In the genomic region with DNA sequence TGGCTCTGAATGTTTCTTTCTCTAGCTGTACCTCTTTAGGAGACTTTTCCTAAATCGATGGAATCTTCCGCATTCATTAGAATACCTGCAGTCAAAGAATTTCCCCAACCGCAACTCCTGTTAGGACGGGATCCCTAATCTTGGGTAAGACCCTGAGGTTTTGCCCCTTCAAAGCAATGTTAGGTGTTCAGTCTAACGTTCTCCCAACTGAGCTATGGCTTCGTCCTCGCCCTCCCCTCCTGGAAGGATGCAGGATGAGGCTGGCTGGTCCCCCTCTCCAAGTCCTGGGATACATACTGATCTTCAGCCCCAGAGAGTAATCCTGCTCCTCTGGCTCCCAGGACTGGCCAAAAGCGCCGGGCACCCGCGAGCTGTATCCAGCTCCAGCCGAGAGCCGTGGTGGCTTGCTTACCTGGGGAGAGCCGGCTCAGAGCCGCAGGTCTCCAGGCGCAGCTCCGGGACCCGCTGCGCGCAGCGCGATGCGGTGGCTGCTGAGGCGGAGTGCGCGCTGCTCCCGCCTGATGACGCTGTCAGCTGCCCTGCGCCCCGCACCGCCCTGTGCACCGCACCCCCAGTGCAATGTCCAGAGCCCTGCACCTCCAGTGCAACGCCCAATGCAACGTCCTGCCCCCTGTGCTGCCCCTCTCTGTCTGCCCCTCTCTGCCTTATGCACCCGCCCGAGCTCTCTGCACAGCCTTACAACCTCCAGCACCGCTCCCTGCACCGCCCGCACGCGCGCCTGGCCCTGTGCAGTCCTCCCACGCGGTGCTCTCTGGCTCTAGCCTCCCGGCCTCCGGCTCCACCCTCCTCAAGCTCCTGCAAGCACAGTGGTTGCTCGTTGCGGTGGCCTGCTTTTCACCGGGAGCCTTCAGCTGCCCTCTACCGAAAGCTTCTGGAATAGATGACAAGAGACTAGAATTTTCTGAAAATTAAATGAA, we compare ENCODE assay signal across 8 mouse cellular contexts. TPM values are rescaled to one million over a fixed set of nuclear protein-coding genes. Genes with fewer than 3 reads are reported as not detected.
DNase-seq lines count a peak whose midpoint lies in the region; ATAC-seq and TF ChIP-seq lines count a peak whose summit lies in the region.

No protein-coding gene starts in this region.

- H3K4me1 ChIP-seq in forebrain, embryonic 13.5 days, result peaks cover 8% of the 10 kb centered on the region
- H3K4me1 ChIP-seq in liver, embryonic 15.5 days (replicated peaks), result peaks cover 5% of the 10 kb centered on the region
- H3K4me1 ChIP-seq in neural tube, embryonic 12.5 days, result peaks cover 10% of the 10 kb centered on the region
- H3K4me1 ChIP-seq in stomach, postnatal 0 days (replicated peaks; ENCODE audit: control insufficient read depth, insufficient read depth), result 0 out of 2 replicates have a peak, but pooled peaks cover 4% of the 10 kb centered on the region

- intact Hi-C loops in heart, postnatal 10 days (cut with DNase I), result loop anchor here (1.0 kb wide), 1 partner anchor 255 kb away; no protein-coding TSS in a partner anchor

- 2% methylated on average over 50 of the region's 50 CpGs for WGBS in forebrain, embryonic 13.5 days
- 3% methylated on average over 50 of the region's 50 CpGs for WGBS in liver, embryonic 15.5 days (ENCODE audit: insufficient replicate concordance)
- WGBS in neural tube, embryonic 12.5 days, result 2% methylated on average over 50 of the region's 50 CpGs
- 4% methylated on average over 41 of the region's 50 CpGs for WGBS in stomach, postnatal 0 days

- peak; percentile 71 for DNase-seq in B cell, adult 2 months
- DNase-seq in brain, embryonic 18.5 days (ENCODE audit: low read depth, low spot score), result peak; percentile 77
- peak; percentile 81 to 84 for DNase-seq in heart, postnatal 10 days
- DNase-seq in kidney, postnatal 4 days, result peak; percentile 79 to 87
- DNase-seq in stomach, postnatal 0 days (ENCODE audit: low spot score), result peak; percentile 84

- peak overlapping the region; percentile 96 for H3K4me2 ChIP-seq in forebrain, embryonic 13.5 days
- H3K4me2 ChIP-seq in liver, embryonic 15.5 days, result peak overlapping the region; percentile 60
- H3K4me2 ChIP-seq in neural tube, embryonic 12.5 days (replicated peaks), result peak overlapping the region; percentile 80
- peak overlapping the region; percentile 68 for H3K4me2 ChIP-seq in stomach, postnatal 0 days (replicated peaks; ENCODE audit: low read depth)

- TF ChIP-seq EP300 in stomach, postnatal 0 days (optimal IDR thresholded peaks at IDR 0.05), result no peak

- TF ChIP-seq CTCF in stomach, postnatal 0 days (IDR thresholded peaks at IDR 0.05; ENCODE audit: low read depth), result peak; percentile 87

- H3K4me3 ChIP-seq in forebrain, embryonic 13.5 days, result peak overlapping the region; percentile 53
- H3K4me3 ChIP-seq in liver, embryonic 15.5 days (replicated peaks), result peak overlapping the region; percentile 34
- H3K4me3 ChIP-seq in neural tube, embryonic 12.5 days, result peak overlapping the region; percentile 41
- peak overlapping the region; percentile 35 for H3K4me3 ChIP-seq in stomach, postnatal 0 days (ENCODE audit: low read depth, low read length)

- H3K27ac ChIP-seq in forebrain, embryonic 13.5 days, result no peak overlapping the region
- no peak overlapping the region for H3K27ac ChIP-seq in liver, embryonic 15.5 days (replicated peaks)
- H3K27ac ChIP-seq in neural tube, embryonic 12.5 days, result no peak overlapping the region
- H3K27ac ChIP-seq in stomach, postnatal 0 days (replicated peaks), result no peak overlapping the region; the same call in 1 of the 2 replicates

- H3K9me3 ChIP-seq in forebrain, embryonic 13.5 days (replicated peaks), result peaks cover 6% of the 10 kb centered on the region
- no peaks in the 10 kb centered on the region for H3K9me3 ChIP-seq in liver, embryonic 15.5 days (replicated peaks)
- no peaks in the 10 kb centered on the region for H3K9me3 ChIP-seq in neural tube, embryonic 12.5 days
- H3K9me3 ChIP-seq in stomach, postnatal 0 days (ENCODE audit: control insufficient read depth, low read length), result no peaks in the 10 kb centered on the region

- H3K36me3 ChIP-seq in forebrain, embryonic 13.5 days (ENCODE audit: poor library complexity, severe bottlenecking), result no peaks in the 10 kb centered on the region
- H3K36me3 ChIP-seq in liver, embryonic 15.5 days (replicated peaks), result no peaks in the 10 kb centered on the region
- H3K36me3 ChIP-seq in neural tube, embryonic 12.5 days, result no peaks in the 10 kb centered on the region
- H3K36me3 ChIP-seq in stomach, postnatal 0 days (ENCODE audit: control insufficient read depth, insufficient read depth, low read length), result no peaks in the 10 kb centered on the region

- H3K27me3 ChIP-seq in forebrain, embryonic 13.5 days, result peaks cover 30% of the 10 kb centered on the region
- peaks cover 22% of the 10 kb centered on the region for H3K27me3 ChIP-seq in liver, embryonic 15.5 days
- H3K27me3 ChIP-seq in neural tube, embryonic 12.5 days (replicated peaks), result peaks cover 10% of the 10 kb centered on the region
- H3K27me3 ChIP-seq in stomach, postnatal 0 days (ENCODE audit: control insufficient read depth, insufficient read depth, low read length), result no peaks in the 10 kb centered on the region

- H3K9ac ChIP-seq in forebrain, embryonic 13.5 days, result peak overlapping the region; percentile 70
- no peak overlapping the region for H3K9ac ChIP-seq in liver, embryonic 15.5 days
- H3K9ac ChIP-seq in neural tube, embryonic 12.5 days, result peak overlapping the region; percentile 61
- H3K9ac ChIP-seq in stomach, postnatal 0 days (ENCODE audit: low read length), result 0 out of 2 replicates have a peak overlapping the region, but pooled peaks have one; percentile 35

- peak; percentile 97 for ATAC-seq in forebrain, embryonic 13.5 days
- ATAC-seq in liver, embryonic 15.5 days (ENCODE audit: insufficient read depth), result no peak; the same call in 1 of the 2 replicates
- ATAC-seq in neural tube, embryonic 12.5 days (ENCODE audit: low FRiP score, low read depth), result peak; percentile 97
- peak; percentile 94 for ATAC-seq in stomach, postnatal 0 days (ENCODE audit: low FRiP score, low TSS enrichment)

RNA-seq across cellular contexts. Expression of gene Diras2, which starts 0.8 kb away (rescaled TPM):
- 0.77 and 0.93 TPM in 2 replicates for polyA plus RNA-seq in forebrain, embryonic 13.5 days (2015; fragmentation: Nextera tagmentation; extraction: Ambion mirVana)
- 1 to 10 TPM in 1 of 2 experiments, under 1 TPM in 1; 0.79 to 1.4 TPM for total RNA-seq in heart, postnatal 10 days (2021)
- polyA plus RNA-seq in liver, embryonic 15.5 days (2015; fragmentation: Nextera tagmentation; extraction: Ambion mirVana), result 0.05 and 0.09 TPM in 2 replicates
- polyA plus RNA-seq in neural tube, embryonic 12.5 days (2016; fragmentation: Nextera tagmentation; extraction: Ambion mirVana), result 0.84 and 1.1 TPM in 2 replicates
- polyA plus RNA-seq in stomach, postnatal 0 days (2015; fragmentation: Nextera tagmentation; extraction: Ambion mirVana), result 0.31 and 0.39 TPM in 2 replicates

RNA-seq across cellular contexts. Expression of gene Syk, which starts 52.7 kb away (rescaled TPM):
- polyA plus RNA-seq in forebrain, embryonic 13.5 days (2015; fragmentation: Nextera tagmentation; extraction: Ambion mirVana), result 0.81 and 1.1 TPM in 2 replicates
- total RNA-seq in heart, postnatal 10 days (2021), result 10 to 100 TPM; 17.6 to 22.0 TPM
- 5.1 and 5.5 TPM in 2 replicates for polyA plus RNA-seq in liver, embryonic 15.5 days (2015; fragmentation: Nextera tagmentation; extraction: Ambion mirVana)
- 3.0 TPM in 2 replicates for polyA plus RNA-seq in neural tube, embryonic 12.5 days (2016; fragmentation: Nextera tagmentation; extraction: Ambion mirVana)
- polyA plus RNA-seq in stomach, postnatal 0 days (2015; fragmentation: Nextera tagmentation; extraction: Ambion mirVana), result 1.7 and 1.9 TPM in 2 replicates
